Mouse (Mus musculus) lung, postnatal 36 days (tissue): ENCODE results near the gene Dscaml1.
A peak's percentile ranks its signal among the peaks of the same experiment; 100 is the strongest.

Source experiments
- DNase-seq: peaks from one replicate; pipeline ENCODE4 v3.0.0; 2022; ENCODE audit warnings: mixed read lengths

Dscaml1 gene

GRCm38 (mm10) chr9:45412287-45412686, 14.1 kb upstream of the Dscaml1 start:
- DNase-seq: peak; percentile 93

DNA sequence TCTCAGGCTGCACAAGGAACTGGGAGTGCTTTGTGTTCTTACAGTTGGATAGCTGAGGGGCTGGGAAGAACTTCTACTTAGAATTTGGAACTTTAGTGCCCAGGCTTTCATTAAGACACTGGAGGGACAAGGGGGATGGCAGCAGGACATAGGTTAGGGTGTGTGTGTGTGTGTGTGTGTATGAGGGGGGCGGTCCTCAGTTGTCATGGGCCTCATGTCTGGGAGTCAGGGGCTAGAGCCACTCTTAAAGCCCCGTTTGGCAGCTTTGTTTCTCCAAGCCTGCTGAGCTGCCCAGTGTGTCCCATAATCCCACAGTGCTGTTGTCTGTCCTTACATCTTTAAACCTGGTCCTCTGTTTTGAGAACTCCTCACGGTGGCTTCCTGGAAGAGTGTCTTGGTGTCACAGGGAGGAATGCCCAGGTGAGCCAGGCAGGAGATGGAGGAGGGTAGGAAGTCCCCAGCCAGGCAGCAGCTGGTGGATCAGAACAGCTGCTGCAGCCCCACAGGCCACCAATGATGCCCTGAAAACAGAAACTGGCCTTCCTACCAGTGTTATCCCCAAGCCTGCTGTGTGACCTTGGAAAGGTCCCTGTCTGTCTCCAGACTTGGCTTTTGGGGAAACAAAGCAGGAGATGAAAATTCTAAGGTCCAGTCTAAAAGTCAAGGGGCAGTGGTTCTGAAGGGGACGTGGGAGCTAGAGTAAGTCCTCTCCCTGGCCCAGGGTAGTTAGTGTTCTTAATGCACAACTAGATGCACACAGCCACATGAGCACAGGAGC, 13.5 kb upstream of the Dscaml1 start:
- no peak for DNase-seq

DNA sequence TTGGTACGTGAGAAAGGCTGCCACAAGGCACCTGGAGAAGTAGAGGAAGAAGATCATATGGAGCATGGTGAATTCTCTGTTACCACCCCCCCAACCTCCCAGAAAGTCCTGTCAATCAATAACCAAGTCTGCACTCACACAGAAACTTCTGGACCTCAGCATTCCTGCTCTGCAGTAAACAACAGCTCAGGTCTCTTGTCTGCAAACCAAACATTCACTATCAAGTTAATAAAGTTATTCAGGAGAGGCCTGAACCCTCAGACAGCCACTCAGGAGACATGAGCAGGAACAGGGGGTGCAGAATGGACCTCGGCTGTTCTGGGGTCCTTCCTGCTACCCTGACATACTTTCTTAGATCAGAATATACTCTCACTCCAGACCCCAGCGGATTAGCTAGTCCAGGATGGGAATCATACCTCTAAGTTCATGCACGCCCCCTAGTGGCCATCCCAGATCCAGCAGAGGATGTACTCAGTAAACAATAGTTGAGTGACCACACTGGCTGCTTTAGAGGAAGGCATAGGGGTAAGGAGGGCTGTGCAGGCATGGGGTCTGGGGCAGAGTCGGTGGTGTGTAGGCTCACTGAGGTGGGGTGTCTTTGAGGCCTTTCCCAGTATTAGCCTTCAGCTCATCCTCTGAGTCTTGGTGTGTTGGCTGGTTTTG, 12.8 kb upstream of the Dscaml1 start:
- peak; percentile 57 for DNase-seq

DNA sequence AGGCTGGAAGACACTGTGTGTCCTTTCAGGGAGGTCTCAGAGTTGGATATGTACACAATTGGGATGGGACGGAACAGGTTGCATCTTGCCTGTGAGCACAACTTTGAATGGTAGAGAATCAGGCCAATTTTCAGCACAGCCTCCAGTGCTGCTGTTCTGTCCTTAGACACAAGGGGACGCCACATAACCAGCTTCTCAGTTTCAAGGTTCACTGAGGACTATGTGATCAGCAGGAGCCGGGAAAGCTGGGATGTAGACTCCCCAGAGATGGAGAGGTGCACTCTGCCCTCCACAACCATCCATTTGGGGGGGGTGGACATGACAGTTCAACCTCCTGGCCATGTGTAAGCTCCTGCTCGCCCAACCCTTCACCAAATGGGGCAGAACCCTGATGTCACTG, 10.5 kb upstream of the Dscaml1 start:
- peak; percentile 52 for DNase-seq

- peak; percentile 69 for DNase-seq
Observed at GRCm38 (mm10) chr9:45417245-45417644, 9.2 kb upstream of the Dscaml1 start.

DNA sequence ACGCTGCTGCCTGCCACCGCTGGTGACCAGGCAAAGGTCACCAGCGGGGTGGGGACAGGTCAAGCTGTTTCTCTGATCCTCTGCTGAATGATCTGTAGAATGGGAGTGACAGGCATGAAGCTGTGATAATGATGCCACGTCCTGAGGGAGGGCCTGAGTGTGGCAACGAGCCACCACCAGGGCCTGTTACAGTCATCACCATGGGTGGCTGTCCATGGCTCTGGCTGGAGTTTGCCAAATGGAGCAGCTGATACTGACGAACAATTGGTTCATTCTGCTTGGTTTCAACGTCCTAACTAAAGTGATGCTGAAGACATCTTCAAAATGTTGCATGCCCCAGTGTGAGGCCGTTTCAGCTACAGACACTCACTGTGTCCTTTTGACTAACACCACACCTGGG, 8.2 kb upstream of the Dscaml1 start:
- DNase-seq: no peak

DNA sequence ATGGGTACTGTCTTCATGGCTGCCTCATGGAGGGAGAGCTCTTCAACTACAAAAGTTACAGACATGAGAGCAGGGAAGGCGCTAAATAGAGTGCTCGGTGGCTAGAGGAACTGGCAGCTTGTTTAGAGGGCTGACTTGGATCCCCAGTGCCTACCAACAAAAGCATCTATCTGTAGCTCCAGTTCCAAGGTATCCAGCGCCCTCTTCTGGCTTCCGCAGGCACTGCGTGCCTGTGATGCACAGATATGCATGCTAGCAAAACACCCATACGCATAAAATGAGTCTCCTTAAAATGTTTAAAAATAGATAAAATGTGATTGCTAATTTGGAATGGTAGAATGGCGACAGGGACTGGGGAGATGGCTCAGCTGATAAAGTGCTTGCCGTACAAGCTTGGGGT, 5.2 kb upstream of the Dscaml1 start:
- DNase-seq: peak; percentile 27

DNA sequence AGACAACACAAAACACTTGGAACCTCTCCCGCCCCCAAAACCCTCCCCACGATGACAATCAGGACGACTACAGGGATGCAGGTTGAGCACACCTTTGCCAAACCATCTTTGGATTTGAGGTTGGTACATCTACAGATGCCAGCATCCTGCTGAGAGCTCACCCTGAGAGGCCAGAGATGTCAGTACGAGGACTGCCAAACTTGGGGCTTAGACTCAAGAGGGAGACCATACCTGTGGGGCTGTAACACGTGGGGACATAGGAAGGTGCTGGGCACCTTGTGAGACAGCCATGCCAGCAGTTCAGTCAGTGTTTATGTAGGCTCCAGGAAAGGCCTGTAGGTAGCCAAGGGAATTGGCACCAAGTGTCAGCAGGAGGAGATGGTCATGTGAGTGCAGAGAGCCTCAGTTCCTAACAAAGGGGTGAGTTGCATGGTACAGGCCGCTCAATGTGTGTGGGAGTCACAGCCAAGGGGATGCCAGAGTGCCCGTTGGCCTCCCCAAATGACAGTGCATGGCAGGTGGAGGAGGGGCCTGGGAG, 3.6 kb upstream of the Dscaml1 start:
- no peak for DNase-seq

GRCm38 (mm10) chr9:45429392-45429791, 3.0 kb downstream of the Dscaml1 start:
- DNase-seq: no peak

DNA sequence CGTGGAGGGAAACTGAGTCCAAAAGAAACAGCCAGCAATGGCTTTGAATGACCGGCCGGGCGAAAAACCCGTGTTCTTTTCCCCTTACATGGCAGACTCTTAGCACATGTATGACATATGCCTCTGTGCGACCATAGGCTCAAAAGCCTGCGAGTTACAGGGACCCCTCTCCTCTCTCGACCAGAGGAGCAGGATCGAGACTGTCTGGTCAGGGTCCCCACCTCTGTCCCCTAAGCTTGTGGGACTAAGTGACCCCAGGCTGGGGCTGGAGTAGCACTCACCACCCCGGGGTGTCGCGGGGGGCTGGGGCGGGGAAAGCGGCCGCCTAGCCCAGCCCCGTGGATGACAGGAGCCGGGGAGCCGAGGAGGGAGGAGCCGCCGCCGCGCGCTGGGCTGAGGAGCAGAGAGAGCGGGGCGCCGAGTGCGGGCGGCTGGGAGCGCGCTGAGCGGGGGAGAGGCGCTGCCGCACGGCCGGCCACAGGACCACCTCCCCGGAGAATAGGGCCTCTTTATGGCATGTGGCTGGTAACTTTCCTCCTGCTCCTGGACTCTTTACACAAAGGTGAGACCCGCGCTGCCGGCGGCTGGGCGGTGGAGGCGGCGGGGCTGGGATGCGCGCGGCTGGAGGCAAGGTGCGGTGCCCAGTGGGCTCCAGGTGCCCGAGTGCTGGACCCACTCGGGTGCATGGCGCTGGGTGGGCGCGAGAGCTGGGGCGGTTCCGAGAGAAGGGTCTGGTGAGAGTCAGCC, 3.7 kb downstream of the Dscaml1 start:
- DNase-seq: no peak

DNA sequence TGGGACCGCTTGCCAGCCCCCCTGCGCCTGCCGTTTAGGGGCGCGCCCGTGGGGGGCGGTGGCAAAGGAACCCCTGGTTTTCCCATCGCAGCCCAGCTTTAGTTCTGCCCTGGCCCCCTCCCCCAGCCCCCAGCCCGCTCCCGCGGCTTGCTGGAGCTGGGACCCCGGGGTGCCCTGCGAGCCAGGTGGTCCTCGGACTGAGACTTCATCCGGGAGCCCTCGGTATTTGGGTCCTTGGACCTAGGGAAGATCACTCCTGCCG, 4.2 kb downstream of the Dscaml1 start:
- no peak for DNase-seq

DNA sequence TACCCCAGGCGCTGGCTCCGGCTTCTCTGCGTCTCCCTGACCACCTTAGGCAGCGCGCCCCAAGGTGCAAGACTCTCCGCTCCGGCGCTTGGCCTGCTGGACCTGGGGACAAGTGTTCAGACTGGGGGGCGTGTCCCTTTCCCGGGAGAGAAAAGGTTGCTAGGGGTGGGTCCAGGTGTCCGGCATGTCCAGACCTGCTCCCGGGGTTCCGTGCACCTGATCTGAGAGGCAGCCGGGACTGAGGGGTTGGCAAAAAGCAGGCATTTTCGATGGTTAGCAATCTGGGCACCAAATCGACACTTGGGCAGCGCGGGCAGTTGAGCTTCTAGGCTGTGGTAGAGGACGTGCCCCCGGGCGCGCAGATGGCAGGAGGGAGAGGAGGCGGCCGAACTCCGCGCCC, 4.7 kb downstream of the Dscaml1 start:
- peak; percentile 19 for DNase-seq

- DNase-seq: no peak
Observed at GRCm38 (mm10) chr9:45432639-45433038, 6.2 kb downstream of the Dscaml1 start.

- no peak for DNase-seq
Observed at GRCm38 (mm10) chr9:45433119-45433518, 6.7 kb downstream of the Dscaml1 start.

GRCm38 (mm10) chr9:45434171-45434570, 7.7 kb downstream of the Dscaml1 start:
- no peak for DNase-seq

DNA sequence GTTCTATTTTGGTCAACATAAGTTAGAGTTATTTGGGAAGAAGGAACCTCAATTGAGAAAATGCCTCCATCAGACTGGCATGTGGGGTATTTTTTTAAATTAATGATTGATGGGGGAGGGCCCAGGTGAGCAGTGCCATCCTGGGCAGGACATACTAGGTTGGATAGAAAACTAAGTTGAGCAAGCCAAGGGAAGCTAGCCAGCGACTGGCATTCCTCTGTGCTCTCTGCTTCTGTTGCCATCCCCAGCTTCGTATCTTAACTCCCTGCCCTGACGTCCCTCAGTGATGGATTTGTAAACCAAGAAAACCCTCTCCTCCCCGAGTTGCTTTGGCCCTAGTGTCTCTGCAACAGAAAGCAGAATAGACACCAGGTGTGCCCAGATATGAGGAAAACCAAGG, 12.6 kb downstream of the Dscaml1 start:
- DNase-seq: no peak

DNA sequence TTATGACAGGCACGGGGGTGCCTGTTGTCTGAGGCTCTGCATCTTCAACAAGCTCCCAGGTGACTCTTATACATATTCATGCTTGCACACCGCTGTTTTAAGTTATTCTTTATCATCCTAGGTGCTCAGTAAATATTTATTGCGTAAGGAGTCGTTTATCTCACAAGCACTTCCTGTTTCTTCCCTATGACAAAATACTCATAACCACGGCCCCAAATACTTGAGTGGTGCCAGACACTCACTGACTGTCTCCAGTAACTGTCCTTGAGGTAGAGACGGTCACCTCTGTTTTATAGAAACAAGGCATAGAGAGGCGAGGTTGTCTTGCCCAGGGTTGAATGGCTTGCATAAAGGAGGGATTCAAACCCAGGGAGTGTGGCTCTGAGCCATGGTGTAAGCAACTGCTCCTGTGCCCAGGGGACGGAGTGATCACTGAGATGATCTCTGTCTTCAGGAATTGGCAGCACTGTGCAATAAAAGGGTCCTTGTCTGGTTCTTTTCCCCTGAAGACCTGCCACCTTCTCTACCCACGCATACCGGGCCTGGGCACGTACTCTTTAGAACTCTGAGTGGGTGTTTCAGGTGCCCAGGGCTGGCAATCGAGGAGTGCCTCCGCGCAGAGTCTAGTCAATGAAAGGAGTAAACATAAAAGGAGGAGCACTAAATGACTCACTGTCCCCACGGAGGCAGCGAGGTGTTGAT, 13.8 kb downstream of the Dscaml1 start:
- DNase-seq: no peak

DNA sequence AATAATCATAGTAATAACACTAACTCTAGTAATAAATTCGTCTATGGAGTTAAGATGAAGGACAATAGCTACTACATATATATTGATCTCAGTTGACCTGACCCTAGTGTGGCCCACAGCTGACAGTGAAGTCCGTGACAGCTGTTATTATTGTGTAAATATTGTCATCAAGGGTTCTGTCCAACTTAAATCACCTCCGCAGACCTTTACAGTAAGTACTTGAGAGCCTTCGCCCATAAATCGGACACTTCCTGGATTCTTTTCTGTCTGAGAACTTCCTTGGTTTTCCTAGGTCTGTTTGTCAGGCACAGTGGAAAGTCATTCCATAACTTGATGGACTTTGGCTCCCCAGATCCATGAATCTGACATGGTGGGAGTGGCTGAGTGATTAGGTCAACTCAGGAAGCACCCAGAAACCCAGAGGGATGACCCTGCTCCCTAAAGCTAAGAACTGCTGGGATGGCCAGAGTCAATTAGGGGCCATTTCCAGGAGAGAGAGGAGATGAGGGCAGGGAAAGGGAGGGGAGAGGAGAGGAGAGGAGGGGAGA, 17.9 kb downstream of the Dscaml1 start:
- no peak for DNase-seq

GRCm38 (mm10) chr9:45449658-45450057, 23.2 kb downstream of the Dscaml1 start:
- no peak for DNase-seq

GRCm38 (mm10) chr9:45451346-45451745, 24.9 kb downstream of the Dscaml1 start:
- no peak for DNase-seq

GRCm38 (mm10) chr9:45454032-45454431, 27.6 kb downstream of the Dscaml1 start:
- DNase-seq: no peak

DNA sequence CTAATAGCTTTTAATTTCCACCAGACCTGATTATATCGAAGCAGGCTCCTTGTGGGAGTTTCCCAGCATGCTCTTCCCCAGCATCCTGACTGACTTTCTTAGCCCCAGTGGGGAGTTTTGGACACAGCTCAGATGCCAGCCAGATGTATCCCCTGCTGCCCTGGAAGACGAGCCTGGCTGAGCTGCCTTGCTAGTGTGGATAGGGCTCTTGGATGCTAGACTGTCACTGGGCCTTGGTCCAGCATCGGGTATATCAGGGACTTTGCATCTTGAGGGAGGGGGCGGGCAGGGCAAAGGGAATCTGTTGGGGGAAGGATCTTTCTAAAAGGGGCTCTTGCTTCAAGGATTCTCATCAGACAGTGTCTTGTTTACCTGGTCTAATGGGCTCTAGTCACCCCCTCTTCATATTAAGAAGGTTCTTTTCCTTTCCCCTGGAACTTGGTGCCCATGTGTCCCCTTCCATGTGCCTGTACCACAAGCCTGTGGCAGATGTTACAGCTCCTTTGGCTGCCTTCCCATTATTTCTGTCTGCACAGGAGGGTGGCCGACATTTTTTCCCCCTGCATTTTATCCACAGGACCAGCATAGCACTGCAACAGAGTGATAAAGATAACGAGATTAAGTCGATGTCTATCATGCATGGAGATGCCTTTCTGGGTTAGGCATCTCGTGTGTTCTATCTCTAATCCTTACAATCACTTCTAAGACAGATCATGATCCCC, 28.6 kb downstream of the Dscaml1 start:
- no peak for DNase-seq
